Mouse (Mus musculus): Measurements from ENCODE around the gene Olfr273. TPM values are rescaled to one million over a fixed set of nuclear protein-coding genes. Genes with fewer than 3 reads are reported as not detected.
"Not testable (repeated sequence)": the region's sequence is repeated elsewhere in the genome, so short reads cannot be mapped to it uniquely, and the experiment has no call there.

Olfr273 gene
- not detected for total RNA-seq (2022)

- no peak for DNase-seq (ENCODE audit: low spot score in 2 of 2)
These were observed at the start of gene Olfr273 for GRCm38 (mm10) chr4:52859136-52859535. Gene Olfr273, minus strand, starts transcription at chr4:52859236.

GRCm38 (mm10) chr4:52864156-52864555, 5.1 kb upstream of the Olfr273 start:
- peak in 1 of 2 experiments; percentile 13 for DNase-seq (ENCODE audit: low spot score in 2 of 2)

- DNase-seq (ENCODE audit: low spot score in 2 of 2), result no peak
These were observed 9.4 kb downstream of the Olfr273 start for GRCm38 (mm10) chr4:52849672-52850071.

- no peak for DNase-seq (ENCODE audit: low spot score in 2 of 2)
These were observed 9.9 kb downstream of the Olfr273 start for GRCm38 (mm10) chr4:52849039-52849635.

GRCm38 (mm10) chr4:52845411-52845810, 13.6 kb downstream of the Olfr273 start:
- not testable (repeated sequence) for DNase-seq (ENCODE audit: low spot score in 2 of 2)

GRCm38 (mm10) chr4:52821375-52821774, 37.7 kb downstream of the Olfr273 start:
- no peak for DNase-seq (ENCODE audit: low spot score in 2 of 2)

GRCm38 (mm10) chr4:52814304-52814703, 44.7 kb downstream of the Olfr273 start, which contains the start of gene Olfr275:
Gene Olfr275, plus strand, starts transcription at chr4:52814604.
- DNase-seq (ENCODE audit: low spot score in 2 of 2), result no peak

- DNase-seq (ENCODE audit: low spot score in 2 of 2), result no peak
These were observed 47.2 kb downstream of the Olfr273 start for GRCm38 (mm10) chr4:52811871-52812270.

Other genes starting within 250 kb of the Olfr273 start
- gene Olfr275, start 44.6 kb downstream of the Olfr273 start, total RNA-seq (2022), result not detected
- not detected for gene Olfr272, start 59.9 kb upstream of the Olfr273 start, total RNA-seq (2022)
- gene Olfr270, start 105.3 kb upstream of the Olfr273 start, total RNA-seq (2022), result not detected
- gene Nipsnap3a, start 130.0 kb upstream of the Olfr273 start, total RNA-seq (2022), result not detected
- gene Nipsnap3b, start 152.6 kb upstream of the Olfr273 start, total RNA-seq (2022), result 10 to 100 TPM; 11.8 to 17.5 (median 13.2) TPM

All from left cerebral cortex, adult 8-10 months (tissue).